Mouse (Mus musculus) thymus, adult 2 months (tissue): Measurements from ENCODE around the gene Cplx3. TPM values are rescaled to one million over a fixed set of nuclear protein-coding genes. Genes with fewer than 3 reads are reported as not detected.

Experiments
- DNase-seq: peaks from one replicate; pipeline ENCODE4 v3.0.0; 2021
- H3K27ac ChIP-seq: fragments of 200-500 bp; 2 replicates; pipeline ENCODE4 v1.5.1; 2012; ENCODE audit warnings: low read length, control low read depth; ENCODE audit not compliant: control insufficient read depth, insufficient read depth
- H3K27me3 ChIP-seq: fragments of 200-500 bp; 2 replicates; pipeline ENCODE4 v1.6.1; 2012; ENCODE audit warnings: mild to moderate bottlenecking, low read length, moderate library complexity, mixed read lengths; ENCODE audit not compliant: control insufficient read depth, insufficient read depth
- H3K36me3 ChIP-seq: fragments of 200-500 bp; 2 replicates; pipeline ENCODE4 v1.6.1; 2012; ENCODE audit warnings: mild to moderate bottlenecking, low read length, moderate library complexity; ENCODE audit not compliant: control insufficient read depth, insufficient read depth
- H3K4me1 ChIP-seq: fragments of 200-500 bp; replicated peaks from 2 replicates; pipeline ENCODE4 v1.6.1; 2012; ENCODE audit warnings: low read length; ENCODE audit not compliant: control insufficient read depth, insufficient read depth
- H3K4me3 ChIP-seq: fragments of 200-500 bp; 2 replicates; pipeline ENCODE4 v1.5.1; 2012; ENCODE audit warnings: mild to moderate bottlenecking, low read length, control low read depth, moderate library complexity; ENCODE audit not compliant: control insufficient read depth, insufficient read depth
- CTCF ChIP-seq: fragments of 200-500 bp; IDR thresholded peaks from 2 replicates; pipeline ENCODE4 v1.5.1; 2012; ENCODE audit warnings: mild to moderate bottlenecking, control low read depth, low read length, moderate library complexity, borderline replicate concordance; ENCODE audit not compliant: control insufficient read depth, poor library complexity, insufficient read depth; ENCODE audit errors: extremely low read depth
- POLR2A ChIP-seq: fragments of 200-500 bp; IDR thresholded peaks from 2 replicates; pipeline ENCODE4 v1.6.1; 2012; ENCODE audit warnings: mild to moderate bottlenecking, low read length, control low read depth, moderate library complexity; ENCODE audit not compliant: control insufficient read depth, poor library complexity, insufficient read depth; ENCODE audit errors: extremely low read depth
- WGBS: fragments of 180-500 bp; shearing (Covaris S2); methylation state at CpG from one replicate; pipeline ENCODE4 v1.1.7; 2018; 5-methylcytosine and 5-hydroxymethylcytosine counted together
- polyA plus RNA-seq: library from polyadenylated mRNA; depleted of rRNA; stranded (reverse); fragments of >200 nt; gene quantifications from 2 replicates; pipeline ENCODE4 v1.2.3, GENCODE M21; 2012

Cplx3 gene
- polyA plus RNA-seq, 1 experiment: 0.34 TPM

DNA sequence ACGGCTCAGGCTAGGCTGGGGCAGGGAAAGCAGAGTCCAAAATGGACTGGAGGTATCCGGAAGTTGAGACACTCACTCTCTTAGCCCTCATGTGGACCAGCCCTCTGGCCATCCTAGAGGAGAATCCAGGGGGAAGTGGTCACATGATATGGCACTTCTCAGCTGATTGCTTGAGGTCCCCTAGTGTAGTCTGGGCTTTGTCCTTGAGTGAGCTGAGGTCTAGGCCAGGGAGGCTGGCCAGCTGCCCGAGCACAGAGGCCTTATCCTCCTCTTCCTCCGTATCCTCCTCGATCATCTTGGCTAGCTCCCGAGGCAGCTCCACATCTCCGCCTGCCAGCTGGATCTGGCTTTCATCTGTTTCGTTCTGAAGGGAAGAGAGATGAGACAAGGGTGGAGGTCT, 4.0 kb downstream of the Cplx3 start:
- Histone ChIP-seq H3K4me1 (no peaks in the 10 kb centered on the region), H3K27ac (no peak overlapping the region), H3K4me3 (no peak overlapping the region), H3K27me3 (no peaks in the 10 kb centered on the region), H3K36me3 (no peaks in the 10 kb centered on the region)
- no peak for TF ChIP-seq CTCF
- TF ChIP-seq POLR2A: no peak
- no peak for DNase-seq
- WGBS: 84% methylated on average over 8 of the region's 8 CpGs

DNA sequence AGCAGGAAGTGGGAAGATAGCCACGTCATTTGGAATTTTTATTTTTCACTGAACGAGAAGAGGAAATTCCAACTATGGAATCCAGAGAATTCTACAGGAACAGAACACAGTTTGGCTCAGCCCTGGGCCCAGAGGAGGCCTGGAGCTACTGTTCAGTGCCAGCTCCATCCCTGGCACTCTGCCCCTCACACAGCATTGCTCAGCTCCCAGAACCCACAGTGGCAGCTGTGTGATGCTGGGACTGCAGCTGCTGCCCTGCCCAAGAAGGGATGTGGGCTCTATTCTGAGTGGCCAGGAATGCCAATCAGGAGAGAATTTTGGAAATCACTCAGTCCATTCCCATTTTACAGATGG, 4.8 kb downstream of the Cplx3 start:
- TF ChIP-seq POLR2A: no peak
- no peak for TF ChIP-seq CTCF
- DNase-seq: no peak
- Histone ChIP-seq H3K36me3 (no peaks in the 10 kb centered on the region), H3K4me3 (no peak overlapping the region), H3K4me1 (no peaks in the 10 kb centered on the region), H3K27me3 (no peaks in the 10 kb centered on the region), H3K27ac (no peak overlapping the region)
- 78% methylated on average over 2 of the region's 2 CpGs for WGBS

DNA sequence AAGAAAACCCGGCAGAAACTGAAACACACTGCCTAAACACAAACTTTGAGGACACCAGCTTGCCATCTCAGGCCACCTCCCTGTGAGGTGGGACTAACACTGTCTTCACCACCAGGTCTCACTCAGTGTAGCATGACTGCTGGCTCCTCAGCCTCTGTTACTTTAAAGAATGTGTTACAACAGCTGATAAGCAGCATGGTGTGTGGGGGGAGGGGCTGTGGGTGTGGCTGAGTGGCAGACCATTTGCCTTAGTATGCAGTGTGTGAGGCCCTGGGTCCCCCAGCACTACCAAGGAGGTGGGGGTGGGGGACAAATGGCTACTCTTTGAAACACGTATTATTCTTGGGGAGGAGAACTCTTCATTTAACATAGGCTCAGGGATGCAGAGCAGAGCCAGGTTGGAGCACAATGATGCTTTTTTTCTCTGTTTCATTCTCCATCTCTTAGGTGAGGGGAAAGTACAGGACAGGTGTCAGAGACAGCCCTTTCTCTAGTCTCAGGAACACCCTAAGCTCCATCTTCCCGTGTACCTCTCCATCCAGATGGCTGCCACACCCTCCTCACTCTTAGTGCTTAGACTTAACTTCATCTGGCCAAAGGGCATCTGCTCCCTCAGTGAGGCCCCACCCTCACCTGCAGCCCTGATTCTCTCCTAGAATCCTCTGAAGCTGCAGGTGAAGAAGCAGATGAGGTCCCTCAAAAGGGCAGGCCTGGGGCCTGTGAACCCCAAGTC, 5.3 kb downstream of the Cplx3 start:
- Histone ChIP-seq H3K27me3 (no peaks in the 10 kb centered on the region), H3K27ac (no peak overlapping the region), H3K36me3 (no peaks in the 10 kb centered on the region), H3K4me3 (no peak overlapping the region), H3K4me1 (no peaks in the 10 kb centered on the region)
- no peak for DNase-seq
- WGBS: 58% methylated on average over 3 of the region's 3 CpGs
- no peak for TF ChIP-seq CTCF
- TF ChIP-seq POLR2A: no peak

DNA sequence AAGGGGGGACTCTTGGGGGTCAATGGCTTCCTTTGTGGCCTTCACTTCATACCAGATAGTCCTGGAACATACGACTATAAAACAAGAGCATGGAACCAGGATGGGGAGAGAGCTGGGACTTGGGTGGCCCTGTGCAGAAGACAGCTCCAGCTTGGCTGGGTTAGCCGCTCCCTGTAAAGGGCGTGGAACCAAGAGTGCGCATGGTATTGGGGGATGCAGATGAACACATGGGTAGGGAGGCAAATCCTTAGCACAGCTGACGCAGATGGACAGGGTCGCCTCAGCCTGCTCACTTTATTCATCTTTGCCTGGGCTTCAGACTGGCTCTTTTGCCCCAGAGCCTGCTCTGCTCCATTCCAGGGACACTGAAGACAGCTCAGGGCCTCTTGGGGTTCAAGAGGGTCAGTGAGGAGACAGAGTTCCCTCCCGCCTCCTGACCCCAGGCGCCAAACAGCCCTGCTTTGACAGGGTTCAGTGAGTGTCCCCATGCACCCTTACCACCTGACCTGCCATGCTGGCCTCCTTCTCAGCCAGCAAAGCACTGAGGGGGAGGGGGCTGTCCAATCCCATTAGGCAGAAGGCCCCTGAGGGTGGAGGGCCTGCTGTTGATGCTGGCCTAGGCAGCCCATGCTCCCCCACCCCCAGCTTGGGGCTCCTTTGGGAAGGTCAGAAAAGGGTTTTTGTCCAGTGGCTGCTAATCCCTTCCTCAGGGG, 7.1 kb downstream of the Cplx3 start:
- Histone ChIP-seq H3K36me3 (peaks cover 8% of the 10 kb centered on the region; the same call in 1 of the 2 replicates), H3K27ac (no peak overlapping the region), H3K27me3 (no peaks in the 10 kb centered on the region), H3K4me1 (no peaks in the 10 kb centered on the region), H3K4me3 (no peak overlapping the region)
- TF ChIP-seq POLR2A (no peak), CTCF (no peak)
- no peak for DNase-seq
- WGBS: 88% methylated on average over 8 of the region's 8 CpGs

GRCm38 (mm10) chr9:57597929-57598382, 8.1 kb downstream of the Cplx3 start:
- TF ChIP-seq CTCF (no peak), POLR2A (no peak)
- Histone ChIP-seq H3K27ac (no peak overlapping the region), H3K4me1 (no peaks in the 10 kb centered on the region), H3K4me3 (no peak overlapping the region), H3K36me3 (peaks cover 16% of the 10 kb centered on the region), H3K27me3 (no peaks in the 10 kb centered on the region)
- WGBS: 82% methylated on average over 4 of the region's 4 CpGs
- no peak for DNase-seq

GRCm38 (mm10) chr9:57597265-57597664, 8.8 kb downstream of the Cplx3 start:
- H3K36me3 ChIP-seq: peaks cover 16% of the 10 kb centered on the region
- H3K4me1 ChIP-seq: no peaks in the 10 kb centered on the region
- H3K27ac ChIP-seq: no peak overlapping the region
- no peak overlapping the region for H3K4me3 ChIP-seq
- no peak for TF ChIP-seq CTCF
- TF ChIP-seq POLR2A: no peak
- no peak for DNase-seq
- 92% methylated on average over 8 of the region's 8 CpGs for WGBS
- H3K27me3 ChIP-seq: no peaks in the 10 kb centered on the region
